Mouse (Mus musculus) heart, adult 2 months (tissue): ENCODE results near the gene Pld1. TPM values are rescaled to one million over a fixed set of nuclear protein-coding genes. Genes with fewer than 3 reads are reported as not detected.
A peak's percentile ranks its signal among the peaks of the same experiment; 100 is the strongest.

ENCODE experiments used
- DNase-seq, 2 experiments: peaks; one replicate each; pipeline ENCODE4 v3.0.0; 2021
- H3K27ac ChIP-seq: fragments of 200-600 bp; 2 replicates; pipeline ENCODE4 v1.8.1; 2022
- H3K27me3 ChIP-seq: fragments of 200-500 bp; 2 replicates; pipeline ENCODE4 v1.6.1; 2012; ENCODE audit warnings: mild to moderate bottlenecking, low read length, inconsistent platforms, mixed read lengths; ENCODE audit not compliant: control insufficient read depth, insufficient read depth
- H3K36me3 ChIP-seq: fragments of 200-500 bp; 2 replicates; pipeline ENCODE4 v1.6.1; 2012; ENCODE audit warnings: low read length, inconsistent platforms; ENCODE audit not compliant: control insufficient read depth, insufficient read depth
- H3K4me1 ChIP-seq: fragments of 200-500 bp; 2 replicates; pipeline ENCODE4 v1.6.1; 2011; ENCODE audit warnings: low read length; ENCODE audit not compliant: control insufficient read depth, insufficient read depth
- H3K4me3 ChIP-seq: fragments of 200-600 bp; 2 replicates; pipeline ENCODE4 v1.8.1; 2022
- H3K79me2 ChIP-seq: fragments of 200-500 bp; replicated peaks from 2 replicates; pipeline ENCODE4 v1.6.1; 2012; ENCODE audit warnings: mild to moderate bottlenecking, inconsistent platforms, low read length, moderate library complexity, mixed read lengths; ENCODE audit not compliant: control insufficient read depth, insufficient read depth
- H3K9ac ChIP-seq: fragments of 200-500 bp; 2 replicates; pipeline ENCODE4 v1.6.1; 2012; ENCODE audit warnings: low read depth, mild to moderate bottlenecking, control low read depth, inconsistent platforms, low read length, mixed read lengths
- CTCF ChIP-seq: fragments of 200-600 bp; IDR thresholded peaks from 2 replicates; pipeline ENCODE4 v1.8.1; 2022; ENCODE audit warnings: antibody characterized with exemption, mild to moderate bottlenecking, moderate library complexity
- EP300 ChIP-seq: fragments of 200-500 bp; IDR thresholded peaks from 2 replicates; pipeline ENCODE4 v1.6.1; 2011; ENCODE audit warnings: low read depth, low read length, control low read depth; ENCODE audit not compliant: insufficient read depth
- POLR2A ChIP-seq: fragments of 200-500 bp; IDR thresholded peaks from 2 replicates; pipeline ENCODE4 v1.6.1; 2011; ENCODE audit warnings: mild to moderate bottlenecking, low read depth, low read length, control low read depth; ENCODE audit not compliant: insufficient read depth
- WGBS: fragments of 180-500 bp; shearing (Covaris S2); methylation state at CpG from one replicate; pipeline ENCODE4 v1.1.7; 2018; 5-methylcytosine and 5-hydroxymethylcytosine counted together
- intact Hi-C: fragments of 180-260 bp; cut with DNase I; formaldehyde crosslinking; loops from one replicate; pipeline ENCODE4 v1.15.1; 2025
- polyA plus RNA-seq: library from polyadenylated mRNA; depleted of rRNA; stranded (reverse); fragments of >200 nt; gene quantifications from 2 replicates; pipeline ENCODE4 v1.2.3, GENCODE M21; 2012
- total RNA-seq, 2 experiments: library from RNA; stranded (reverse); gene quantifications; 2 replicates each; pipeline ENCODE4 v1.2.3; 2021

Pld1 gene
- total and polyA plus RNA-seq, 3 experiments: 4.0 to 11.8 (median 11.4) TPM

GRCm38 (mm10) chr3:27982436-27983017, 44.0 kb downstream of the Pld1 start:
- Histone ChIP-seq H3K4me1 (peaks cover 2% of the 10 kb centered on the region), H3K9ac (no peak overlapping the region), H3K79me2 (no peaks in the 10 kb centered on the region), H3K27ac (no peak overlapping the region; the same call in 1 of the 2 replicates), H3K36me3 (no peaks in the 10 kb centered on the region), H3K4me3 (no peak overlapping the region), H3K27me3 (no peaks in the 10 kb centered on the region)
- WGBS: 38% methylated on average over 7 of the region's 7 CpGs
- no peak for TF ChIP-seq POLR2A
- TF ChIP-seq EP300: peak; percentile 81; the same call in 1 of the 2 replicates
- TF ChIP-seq CTCF: peak; percentile 92
- intact Hi-C loops: loop anchor here (2.0 to 5.0 kb wide), 6 partner anchors 44 to 762 kb away; partner anchors contain the start of genes Fndc3b and Pld1
- DNase-seq: peak; percentile 78

GRCm38 (mm10) chr3:27983274-27983673, 44.8 kb downstream of the Pld1 start:
- intact Hi-C loops: loop anchor here (2.0 to 5.0 kb wide), 6 partner anchors 44 to 762 kb away; partner anchors contain the start of genes Fndc3b and Pld1

GRCm38 (mm10) chr3:27983935-27984577, 45.6 kb downstream of the Pld1 start:
- Histone ChIP-seq H3K4me3 (peak overlapping the region; percentile 61), H3K9ac (peak overlapping the region; percentile 61), H3K36me3 (no peaks in the 10 kb centered on the region; the same call in 1 of the 2 replicates), H3K4me1 (peaks cover 7% of the 10 kb centered on the region), H3K79me2 (no peaks in the 10 kb centered on the region), H3K27me3 (no peaks in the 10 kb centered on the region), H3K27ac (peak overlapping the region; percentile 65)
- under 1% methylated on average over 14 of the region's 14 CpGs for WGBS
- intact Hi-C loops: loop anchor here (2.0 to 5.0 kb wide), 6 partner anchors 45 to 761 kb away; partner anchors contain the start of genes Fndc3b and Pld1
- DNase-seq: peak; percentile 72 to 85
- TF ChIP-seq POLR2A (peak; percentile 74), CTCF (no peak), EP300 (0 out of 2 replicates have a peak, but pooled peaks have one; percentile 13)

More at GRCm38 (mm10) chr3:27983274-27983673, 44.8 kb downstream of the Pld1 start:
- Histone ChIP-seq H3K36me3 (no peaks in the 10 kb centered on the region; the same call in 1 of the 2 replicates), H3K9ac (no peak overlapping the region), H3K79me2 (no peaks in the 10 kb centered on the region), H3K27ac (peak overlapping the region; percentile 65), H3K4me3 (no peak overlapping the region), H3K27me3 (no peaks in the 10 kb centered on the region), H3K4me1 (peaks cover 7% of the 10 kb centered on the region)
- TF ChIP-seq POLR2A (no peak), EP300 (no peak), CTCF (no peak)
- 60% methylated on average over 2 of the region's 2 CpGs for WGBS
- peak in 1 of 2 experiments; percentile 22 for DNase-seq

GRCm38 (mm10) chr3:27984620-27985019, 46.1 kb downstream of the Pld1 start:
- WGBS: 38% methylated on average over 4 of the region's 4 CpGs
- peak in 1 of 2 experiments; percentile 29 for DNase-seq
- intact Hi-C loops: loop anchor here (5.0 kb wide), 2 partner anchors 272 to 522 kb away; partner anchors contain the start of gene Fndc3b

GRCm38 (mm10) chr3:27985344-27985743, 46.8 kb downstream of the Pld1 start:
- H3K36me3 ChIP-seq: no peaks in the 10 kb centered on the region; the same call in 1 of the 2 replicates
- intact Hi-C loops: no loop called here
- H3K4me3 ChIP-seq: no peak overlapping the region; the same call in 1 of the 2 replicates
- DNase-seq: peak in 1 of 2 experiments; percentile 9
- H3K79me2 ChIP-seq: peaks cover 2% of the 10 kb centered on the region; the same call in 1 of the 2 replicates
- no peak for TF ChIP-seq POLR2A
- H3K9ac ChIP-seq: no peak overlapping the region
- no peaks in the 10 kb centered on the region for H3K27me3 ChIP-seq
- H3K4me1 ChIP-seq: peaks cover 8% of the 10 kb centered on the region
- WGBS: 92% methylated on average over 5 of the region's 5 CpGs
- peak overlapping the region; percentile 65; the same call in 1 of the 2 replicates for H3K27ac ChIP-seq

More at GRCm38 (mm10) chr3:27984620-27985019, 46.1 kb downstream of the Pld1 start:
- H3K4me3 ChIP-seq: peak overlapping the region; percentile 61
- no peaks in the 10 kb centered on the region; the same call in 1 of the 2 replicates for H3K36me3 ChIP-seq
- TF ChIP-seq CTCF (no peak), POLR2A (no peak), EP300 (no peak)
- no peaks in the 10 kb centered on the region for H3K27me3 ChIP-seq
- peak overlapping the region; percentile 65 for H3K27ac ChIP-seq
- peak overlapping the region; percentile 30 for H3K9ac ChIP-seq
- no peaks in the 10 kb centered on the region for H3K79me2 ChIP-seq
- H3K4me1 ChIP-seq: peaks cover 7% of the 10 kb centered on the region
